Mouse (Mus musculus) activated CD4-positive, CD25-positive, alpha-beta regulatory T cell (primary cell): ENCODE results near the gene Samd1. TPM values are rescaled to one million over a fixed set of nuclear protein-coding genes. Genes with fewer than 3 reads are reported as not detected.

Experiments
- polyA plus RNA-seq, 2 experiments: library from polyadenylated mRNA; unstranded; fragments of 100-300 nt; shearing (Covaris generic); gene quantifications; one replicate each; pipeline ENCODE4 v1.2.1; 2017

The Samd1 gene
- 10 to 100 TPM in 1 of 2 experiments, 1 to 10 TPM in 1; 9.1 to 11.7 TPM for polyA plus RNA-seq

DNA sequence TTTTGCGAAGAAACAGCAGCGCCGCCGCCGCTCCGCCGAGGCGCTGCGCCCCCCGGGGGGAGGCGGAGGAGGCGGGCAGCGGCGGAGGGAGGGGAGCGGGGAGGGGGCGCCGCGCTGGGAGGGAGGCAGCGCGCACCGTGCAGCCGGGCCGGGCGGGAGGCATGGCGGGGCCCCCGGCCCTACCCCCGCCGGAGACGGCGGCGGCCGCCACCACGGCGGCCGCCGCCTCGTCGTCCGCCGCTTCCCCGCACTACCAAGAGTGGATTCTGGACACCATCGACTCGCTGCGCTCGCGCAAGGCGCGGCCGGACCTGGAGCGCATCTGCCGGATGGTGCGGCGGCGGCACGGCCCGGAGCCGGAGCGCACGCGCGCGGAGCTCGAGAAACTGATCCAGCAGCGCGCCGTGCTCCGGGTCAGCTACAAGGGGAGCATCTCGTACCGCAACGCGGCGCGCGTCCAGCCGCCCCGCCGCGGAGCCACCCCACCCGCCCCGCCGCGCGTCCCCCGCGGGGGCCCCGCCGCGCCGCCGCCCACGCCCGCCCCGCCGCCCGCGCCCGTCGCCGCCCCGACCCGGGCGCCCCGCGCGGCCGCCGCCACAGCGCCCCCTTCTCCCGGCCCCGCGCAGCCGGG lies at the start of gene Samd1:
TSS of gene Samd1 (plus strand) at position 162 of the 631 bp plus-strand sequence.

DNA sequence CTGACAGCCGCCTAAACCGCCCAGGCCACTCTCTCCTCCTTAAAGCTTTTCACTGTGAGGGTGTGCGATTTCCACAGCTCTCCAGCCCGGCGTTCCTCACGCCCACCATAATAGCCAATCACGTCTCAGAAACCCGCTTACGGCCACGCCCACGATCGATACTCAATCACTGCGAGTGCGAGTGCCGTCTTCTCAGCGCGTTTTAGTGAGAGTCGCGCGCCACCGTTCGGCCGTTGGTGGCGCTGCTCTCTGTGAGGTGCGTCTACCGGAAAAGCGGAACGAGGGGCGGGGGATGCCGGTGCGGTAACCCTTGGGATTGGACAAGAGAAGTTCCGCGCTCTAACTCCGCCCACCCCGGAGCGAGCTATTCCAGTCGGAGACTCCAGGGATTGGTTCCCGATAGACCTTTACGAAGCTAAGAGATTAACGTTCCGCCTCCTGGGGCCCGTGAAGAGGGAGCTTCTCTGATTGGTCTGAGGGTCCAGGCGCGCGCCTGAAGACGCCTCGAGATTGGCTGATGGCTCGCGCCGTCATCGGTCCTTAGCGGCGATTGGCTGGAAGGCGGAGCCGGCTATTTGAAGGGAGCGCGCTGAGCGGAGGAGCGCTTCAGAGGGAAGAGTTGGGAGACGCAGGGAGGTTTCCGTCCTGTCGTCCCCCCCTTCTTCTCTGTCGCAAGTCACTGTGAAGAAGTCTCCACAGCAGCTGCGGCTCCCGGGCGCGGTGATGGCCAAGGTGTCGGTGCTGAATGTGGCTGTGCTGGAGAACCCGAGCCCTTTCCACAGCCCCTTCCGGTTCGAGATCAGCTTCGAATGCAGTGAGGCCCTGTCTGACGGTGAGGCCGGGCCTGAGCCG lies 42.1 kb upstream of the Samd1 start, which contains the start of the genes Gm10644 and Asf1b:
TSS of gene Gm10644 (minus strand) at position 100 of the 852 bp plus-strand sequence.
TSS of gene Asf1b (plus strand) at position 402 of the 852 bp plus-strand sequence.

GRCm38 (mm10) chr8:83972150-83973120 lies 25.0 kb upstream of the Samd1 start, which contains the start of gene Prkaca:
TSS of gene Prkaca (plus strand) at chr8:83972993.

GRCm38 (mm10) chr8:84001281-84002000 lies 4.0 kb downstream of the Samd1 start, which contains the start of gene 1700067K01Rik:
TSS of gene 1700067K01Rik (plus strand) at chr8:84001502.

DNA sequence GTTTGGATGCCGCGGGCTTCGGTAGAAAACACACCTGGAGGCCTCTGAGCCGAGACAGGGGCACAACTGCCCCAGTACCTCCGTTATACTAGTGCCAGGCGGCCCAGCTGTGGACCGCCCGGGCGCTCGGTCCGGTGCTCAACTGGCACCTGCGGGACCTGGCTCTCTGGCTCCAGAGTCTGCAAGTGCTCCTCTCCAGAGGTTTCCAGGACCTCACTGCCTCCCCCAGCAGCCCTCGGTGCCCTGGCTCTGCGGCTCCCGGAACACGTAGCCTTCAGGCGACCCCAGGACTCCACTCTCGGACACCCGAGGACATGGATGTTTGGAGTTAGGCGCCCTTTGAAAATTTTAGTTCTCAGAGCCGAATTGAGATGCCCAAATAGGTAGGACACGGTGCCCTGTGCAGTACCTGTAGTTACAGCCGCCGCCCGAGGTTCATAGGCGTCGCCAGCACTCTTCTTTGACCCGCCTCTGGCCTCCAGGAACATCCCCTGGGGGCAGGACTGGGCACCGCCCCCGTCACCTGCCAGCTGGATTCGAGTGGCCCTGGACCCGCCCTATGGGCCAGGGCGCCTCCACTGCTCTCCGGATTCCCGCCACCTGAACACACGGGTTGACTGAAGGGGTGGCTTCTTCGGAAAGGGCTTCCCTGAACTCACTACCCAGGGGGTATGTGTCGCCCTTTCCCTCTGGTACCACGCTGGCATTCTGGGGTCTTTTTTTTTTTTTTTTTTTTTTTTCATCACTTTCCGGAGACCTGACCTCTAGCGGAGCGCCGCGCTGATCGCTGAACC lies 14.4 kb downstream of the Samd1 start, which contains the start of gene 2210011C24Rik:
TSS of gene 2210011C24Rik (minus strand) at position 467 of the 794 bp plus-strand sequence.

DNA sequence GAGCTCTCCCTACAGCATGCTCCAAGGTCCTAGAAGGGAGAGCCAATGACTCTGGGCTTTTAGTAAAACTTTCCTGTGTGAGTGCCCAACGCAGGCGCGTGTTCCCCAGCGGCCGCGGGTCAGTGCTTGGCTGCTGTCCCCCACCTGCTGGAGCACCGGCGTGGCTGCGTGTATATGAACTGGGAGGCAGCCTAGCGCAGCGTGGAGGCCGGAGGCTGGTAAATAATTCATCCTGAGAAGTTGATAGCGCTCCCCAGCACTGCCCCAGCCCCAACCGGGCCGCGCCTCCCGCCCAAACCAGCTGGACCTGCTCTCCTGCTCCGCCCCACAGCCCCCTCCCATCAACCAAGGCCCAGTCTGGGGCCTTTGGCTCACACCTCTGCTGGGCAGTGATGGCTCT lies 23.6 kb downstream of the Samd1 start, which contains the start of gene Palm3:
TSS of gene Palm3 (plus strand) at position 376 of the 400 bp plus-strand sequence.

GRCm38 (mm10) chr8:84042066-84042947 lies 44.8 kb downstream of the Samd1 start, which contains the start of gene Il27ra:
TSS of gene Il27ra (minus strand) at chr8:84042589.

GRCm38 (mm10) chr8:84044900-84045299 lies 47.4 kb downstream of the Samd1 start, which contains the start of gene Rln3:
TSS of gene Rln3 (minus strand) at chr8:84045000.

Other genes starting within 250 kb of the Samd1 start
- 10 to 100 TPM in 1 of 2 experiments, 1 to 10 TPM in 1; 7.8 to 15.3 TPM for gene Adgrl1, start 97.6 kb upstream of the Samd1 start, polyA plus RNA-seq
- under 1 TPM; 0.24 to 0.63 TPM for gene Gm10644, start 42.5 kb upstream of the Samd1 start, polyA plus RNA-seq
- gene Asf1b, start 42.2 kb upstream of the Samd1 start, polyA plus RNA-seq = 10 to 100 TPM; 40.2 to 42.2 TPM
- gene Prkaca, start 24.7 kb upstream of the Samd1 start, polyA plus RNA-seq = 10 to 100 TPM; 54.6 to 58.2 TPM
- under 1 TPM; 0.12 to 0.36 TPM for gene 1700067K01Rik, start 3.8 kb downstream of the Samd1 start, polyA plus RNA-seq
- 1 to 10 TPM; 4.0 to 4.1 TPM for gene 2210011C24Rik, start 14.5 kb downstream of the Samd1 start, polyA plus RNA-seq
- gene Palm3, start 23.8 kb downstream of the Samd1 start, polyA plus RNA-seq = 10 to 100 TPM; 10.1 to 13.4 TPM
- gene Il27ra, start 44.9 kb downstream of the Samd1 start, polyA plus RNA-seq = 100 to 1,000 TPM; 260 to 302 TPM
- 100 to 1,000 TPM; 167 to 253 TPM for gene Rln3, start 47.3 kb downstream of the Samd1 start, polyA plus RNA-seq
- gene Gm10643, start 67.5 kb downstream of the Samd1 start, polyA plus RNA-seq = 1 to 10 TPM; 1.8 to 2.1 TPM
- 10 to 100 TPM; 14.4 to 40.5 TPM for gene Rfx1, start 69.2 kb downstream of the Samd1 start, polyA plus RNA-seq
- gene Dcaf15, start 107.1 kb downstream of the Samd1 start, polyA plus RNA-seq = 10 to 100 TPM; 32.6 to 41.2 TPM
- gene Podnl1, start 128.3 kb downstream of the Samd1 start, polyA plus RNA-seq = 10 to 100 TPM; 17.6 to 39.5 TPM
- gene Cc2d1a, start 150.3 kb downstream of the Samd1 start, polyA plus RNA-seq = 10 to 100 TPM; 28.8 to 41.8 TPM
- gene 4930432K21Rik, start 150.4 kb downstream of the Samd1 start, polyA plus RNA-seq = 1 to 10 TPM in 1 of 2 experiments, under 1 TPM in 1; 0.31 to 1.4 TPM
- gene Nanos3, start 187.5 kb downstream of the Samd1 start, polyA plus RNA-seq = 1 to 10 TPM; 1.3 to 4.5 TPM
- 10 to 100 TPM in 1 of 2 experiments, 1 to 10 TPM in 1; 6.8 to 15.0 TPM for gene Zswim4, start 239.4 kb downstream of the Samd1 start, polyA plus RNA-seq